Mouse (Mus musculus): Measurements from ENCODE around the gene Cwc25.

Gene Cwc25

GRCm38 (mm10) chr11:97697891-97698529 lies 68.3 kb downstream of the Cwc25 start:
- DNase-seq: no peak

DNA sequence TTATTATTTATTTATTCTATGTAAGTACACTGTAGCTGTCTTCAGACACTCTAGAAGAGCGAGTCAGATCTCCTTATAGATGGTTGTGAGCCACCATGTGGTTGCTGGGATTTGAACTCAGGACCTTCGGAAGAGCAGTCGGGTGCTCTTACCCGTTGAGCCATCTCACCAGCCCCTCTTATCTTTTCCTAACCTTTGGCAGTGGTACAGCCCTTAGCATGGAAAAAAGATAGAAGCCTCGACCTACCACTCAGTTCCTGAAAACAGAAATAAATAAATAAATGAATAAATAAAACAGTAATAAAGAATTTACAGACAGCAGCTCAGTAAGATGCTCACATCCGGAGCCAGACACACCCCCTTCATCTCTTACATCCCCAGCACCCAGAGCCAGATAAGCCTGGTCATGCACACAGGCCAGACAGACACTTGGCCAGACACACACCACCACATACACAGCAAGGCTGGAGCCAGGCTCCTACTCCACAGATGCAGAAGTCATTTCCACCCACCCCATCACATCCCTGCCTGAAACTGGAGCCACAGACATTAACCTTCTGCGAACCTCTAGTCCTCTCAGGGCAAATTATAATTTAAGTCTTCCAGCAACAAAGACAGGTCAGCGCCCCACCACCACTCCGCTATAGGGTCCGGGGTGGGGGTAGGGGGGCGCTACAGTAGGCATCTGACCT lies 69.0 kb downstream of the Cwc25 start:
- no peak for DNase-seq

DNA sequence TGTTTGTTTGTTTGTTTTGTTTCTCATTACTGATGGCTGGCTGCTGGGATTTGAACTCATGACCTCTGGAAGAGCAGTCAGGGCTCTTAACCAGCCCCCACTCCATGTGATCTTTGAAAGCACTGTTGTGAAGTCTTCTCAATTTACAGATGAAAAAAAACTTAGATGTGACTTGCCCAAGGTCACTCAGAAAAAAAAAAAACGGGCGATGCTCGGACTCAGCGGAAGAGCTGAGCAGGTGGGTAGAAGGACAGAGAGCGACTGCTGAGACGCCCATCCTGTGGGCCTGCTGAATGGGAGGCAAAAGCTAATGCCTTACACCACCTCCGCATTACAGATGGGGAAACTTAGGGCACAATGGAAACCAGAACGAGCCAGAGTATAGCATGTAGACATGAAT lies 69.7 kb downstream of the Cwc25 start:
- no peak for DNase-seq

DNA sequence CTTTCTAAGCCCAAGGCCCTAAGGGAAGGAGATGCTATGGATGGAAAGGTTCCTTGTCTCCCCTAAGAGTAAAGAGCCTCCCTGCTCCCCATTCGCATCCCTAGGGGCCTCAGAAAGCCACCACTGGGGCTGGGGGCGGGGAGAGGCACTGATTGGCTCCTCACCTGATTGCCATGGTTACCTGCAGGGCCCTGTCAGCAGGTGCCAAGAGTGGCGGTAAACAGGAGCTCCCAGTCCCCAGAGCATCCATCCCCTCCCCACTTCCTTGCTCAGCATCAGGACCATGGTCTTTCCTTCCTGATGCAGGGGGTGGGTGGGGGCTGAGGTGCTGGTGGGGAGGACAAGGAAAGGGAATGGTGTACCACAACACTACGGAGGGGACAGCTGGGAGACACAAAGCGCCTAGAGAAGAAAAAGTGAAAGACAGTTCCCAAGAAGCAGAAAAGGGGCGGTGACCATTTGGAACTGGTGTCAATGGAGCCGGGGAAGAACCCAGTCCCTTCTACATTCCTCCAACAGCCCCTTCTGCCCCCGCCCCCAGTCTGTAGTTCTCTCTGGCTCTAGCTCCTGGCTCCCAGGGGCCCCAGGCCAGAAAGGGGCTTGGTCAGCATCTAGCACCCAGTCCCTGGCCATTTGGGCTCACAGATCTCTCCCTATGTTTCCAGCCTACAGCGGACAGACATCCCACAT lies 70.5 kb downstream of the Cwc25 start:
- no peak for DNase-seq
